Mouse (Mus musculus) left cerebral cortex, postnatal 10 days (tissue): ENCODE data around the gene March5. TPM values are rescaled to one million over a fixed set of nuclear protein-coding genes. Genes with fewer than 3 reads are reported as not detected.
"Not testable (repeated sequence)": the region's sequence is repeated elsewhere in the genome, so short reads cannot be mapped to it uniquely, and the experiment has no call there.

ENCODE experiments used
- DNase-seq, 2 experiments: peaks; one replicate each; pipeline ENCODE4 v3.0.0; 2021 to 2022; ENCODE audit warnings: low spot score in 2 of 2, mixed read lengths in 1 of 2; ENCODE audit errors: extremely low spot score in 1 of 2
- intact Hi-C: fragments of 180-260 bp; cut with DNase I; formaldehyde crosslinking; loops from one replicate; pipeline ENCODE4 v1.15.1; 2025
- total RNA-seq, 2 experiments: library from RNA; stranded (reverse); gene quantifications; 2 replicates each; pipeline ENCODE4 v1.2.3; 2021

March5 gene
- total RNA-seq, 2 experiments from 2014 or later: 86.3 to 93.4 TPM

GRCm38 (mm10) chr19:37205155-37205554 is 2.2 kb upstream of the March5 start:
- intact Hi-C loops: loop anchor here (5.0 kb wide), 1 partner anchor 153 kb away; no protein-coding TSS in a partner anchor
- DNase-seq: not testable (repeated sequence)

- DNase-seq: peak; percentile 22 to 66
- intact Hi-C loops: loop anchor here (2.0 to 5.0 kb wide), 2 partner anchors 32 to 154 kb away; no protein-coding TSS in a partner anchor
These were observed 571 bp upstream of the March5 start for GRCm38 (mm10) chr19:37206641-37207302.

- intact Hi-C loops: loop anchor here (5.0 kb wide), 1 partner anchor 156 kb away; no protein-coding TSS in a partner anchor
- peak; percentile 26 to 40 for DNase-seq
These were observed 923 bp downstream of the March5 start, which contains the start of gene Cpeb3 for GRCm38 (mm10) chr19:37208176-37208755. Gene Cpeb3 (minus strand): TSS chr19:37208601.

- intact Hi-C loops: loop anchor here (5.0 kb wide), 1 partner anchor 157 kb away; no protein-coding TSS in a partner anchor
- no peak for DNase-seq
These were observed 1.6 kb downstream of the March5 start for GRCm38 (mm10) chr19:37208986-37209385.

GRCm38 (mm10) chr19:37209467-37210128 is 2.3 kb downstream of the March5 start:
- intact Hi-C loops: loop anchor here (5.0 kb wide), 1 partner anchor 157 kb away; no protein-coding TSS in a partner anchor
- no peak for DNase-seq

GRCm38 (mm10) chr19:37210457-37210856 is 3.1 kb downstream of the March5 start:
- intact Hi-C loops: no loop called here
- no peak for DNase-seq

GRCm38 (mm10) chr19:37211416-37211815 is 4.1 kb downstream of the March5 start:
- no peak for DNase-seq
- intact Hi-C loops: no loop called here

- intact Hi-C loops: no loop called here
- DNase-seq: no peak
These were observed 7.4 kb downstream of the March5 start for GRCm38 (mm10) chr19:37214711-37215110.

- no peak for DNase-seq
- intact Hi-C loops: no loop called here
These were observed 18.0 kb downstream of the March5 start for GRCm38 (mm10) chr19:37225197-37225862.

- intact Hi-C loops, DNase-seq: not testable (repeated sequence)
These were observed 25.3 kb downstream of the March5 start for GRCm38 (mm10) chr19:37232598-37232997.

GRCm38 (mm10) chr19:37233561-37234539 is 26.5 kb downstream of the March5 start:
- intact Hi-C loops: no loop called here
- DNase-seq: peak in 1 of 2 experiments; percentile 31

GRCm38 (mm10) chr19:37235818-37236217 is 28.5 kb downstream of the March5 start:
- intact Hi-C loops: loop anchor here (1.0 kb wide), 1 partner anchor 265 kb away; no protein-coding TSS in a partner anchor
- DNase-seq: peak in 1 of 2 experiments; percentile 52

- DNase-seq: no peak
- intact Hi-C loops: no loop called here
These were observed 30.0 kb downstream of the March5 start for GRCm38 (mm10) chr19:37237306-37237705.

- intact Hi-C loops: no loop called here
- no peak for DNase-seq
These were observed 30.5 kb downstream of the March5 start for GRCm38 (mm10) chr19:37237712-37238437.

- intact Hi-C loops: no loop called here
- DNase-seq: peak in 1 of 2 experiments; percentile 44
These were observed 31.3 kb downstream of the March5 start for GRCm38 (mm10) chr19:37238651-37239050.

GRCm38 (mm10) chr19:37239096-37239495 is 31.8 kb downstream of the March5 start:
- intact Hi-C loops: no loop called here
- no peak for DNase-seq

- DNase-seq: no peak
- intact Hi-C loops: no loop called here
These were observed 33.9 kb downstream of the March5 start for GRCm38 (mm10) chr19:37241201-37241600.
